Mouse (Mus musculus): ENCODE results near the gene Hapln2.

DNA sequence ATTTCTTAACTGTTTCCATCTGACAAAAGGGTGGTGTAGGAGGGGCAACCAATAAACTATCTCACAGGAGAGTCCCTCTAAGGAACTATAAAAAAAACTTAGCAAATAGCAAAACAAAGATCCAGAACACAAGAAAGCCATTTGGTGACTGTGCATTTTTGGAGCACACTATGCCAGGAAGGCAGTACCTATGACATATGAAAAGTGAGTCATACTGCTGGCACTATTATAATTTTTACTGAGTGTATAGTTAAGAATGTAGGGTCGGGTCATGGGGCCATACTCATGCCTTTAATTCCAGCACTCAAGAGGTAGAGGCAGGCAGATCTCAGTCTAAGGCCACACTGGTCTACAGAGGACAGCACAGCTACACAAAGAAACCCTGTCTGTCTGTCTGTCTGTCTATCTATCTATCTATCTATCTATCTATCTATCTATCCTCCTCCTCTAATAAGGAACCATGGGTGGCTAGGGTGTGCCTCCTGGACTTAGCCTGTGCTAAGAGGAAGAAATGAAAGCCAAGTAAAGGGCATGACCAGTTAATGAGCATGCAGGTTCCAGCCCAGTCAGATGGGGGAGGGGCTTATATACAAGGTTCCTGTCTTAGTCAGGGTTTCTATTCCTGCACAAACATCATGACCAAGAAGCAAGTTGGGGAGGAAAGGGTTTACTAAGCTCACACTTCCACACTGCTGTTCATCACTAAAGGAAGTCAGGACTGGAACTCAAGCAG is 8.3 kb upstream of the Hapln2 start:
- no peak for TF ChIP-seq MYC (IDR thresholded peaks at IDR 0.05; ENCODE audit: low read depth, low read length)
- no peak for TF ChIP-seq E2F4 (IDR thresholded peaks at IDR 0.05; ENCODE audit: insufficient replicate concordance, low read depth, low read length)
- TF ChIP-seq MAX (IDR thresholded peaks at IDR 0.05; ENCODE audit: low read length), result no peak
- no peak for TF ChIP-seq POLR2A (IDR thresholded peaks at IDR 0.05; ENCODE audit: low read depth, low read length)
- TF ChIP-seq CHD2 (IDR thresholded peaks at IDR 0.05; ENCODE audit: low read length), result no peak
- TF ChIP-seq EP300 (IDR thresholded peaks at IDR 0.05; ENCODE audit: low read length), result no peak
- no peak for TF ChIP-seq CTCF (conservative IDR thresholded peaks at IDR 0.05 in 1 of 2, IDR thresholded peaks at IDR 0.05 in 1 of 2; ENCODE audit: low read depth in 2 of 2, low read length in 2 of 2)
- no peak for TF ChIP-seq SMC3 (IDR thresholded peaks at IDR 0.05; ENCODE audit: low read depth, low read length)
- TF ChIP-seq ZC3H11A (IDR thresholded peaks at IDR 0.05; ENCODE audit: low read depth, low read length), result no peak
- no peak for TF ChIP-seq HCFC1 (IDR thresholded peaks at IDR 0.05; ENCODE audit: low read depth, low read length)
- no peak for TF ChIP-seq MAFK (IDR thresholded peaks at IDR 0.05; ENCODE audit: insufficient replicate concordance, low read length)

Data from CH12.LX (cell line).